Mouse (Mus musculus) urinary bladder, postnatal 10 days (tissue): Measurements from ENCODE around the gene Slc20a1.

ENCODE experiments used
- DNase-seq: peaks from one replicate; pipeline ENCODE4 v3.0.0; 2022; ENCODE audit warnings: low spot score

Gene Slc20a1

DNA sequence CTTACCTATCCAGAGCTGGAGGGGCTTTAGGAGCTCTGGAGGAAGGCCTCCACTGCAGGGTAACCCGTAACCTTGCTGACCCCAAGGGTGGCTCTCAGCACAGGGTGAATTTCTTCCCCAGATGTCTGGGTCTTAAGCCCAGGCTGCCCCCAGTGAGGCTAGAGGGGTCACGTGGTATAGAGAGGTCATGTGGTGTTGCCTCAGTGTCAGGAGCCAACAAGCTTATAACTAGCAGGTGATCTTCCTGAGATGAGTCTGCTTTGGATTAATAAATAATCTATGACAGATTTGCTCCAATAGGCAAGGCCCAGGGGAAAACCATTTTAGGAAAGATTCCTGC, 55.0 kb downstream of the Slc20a1 start:
- no peak for DNase-seq

DNA sequence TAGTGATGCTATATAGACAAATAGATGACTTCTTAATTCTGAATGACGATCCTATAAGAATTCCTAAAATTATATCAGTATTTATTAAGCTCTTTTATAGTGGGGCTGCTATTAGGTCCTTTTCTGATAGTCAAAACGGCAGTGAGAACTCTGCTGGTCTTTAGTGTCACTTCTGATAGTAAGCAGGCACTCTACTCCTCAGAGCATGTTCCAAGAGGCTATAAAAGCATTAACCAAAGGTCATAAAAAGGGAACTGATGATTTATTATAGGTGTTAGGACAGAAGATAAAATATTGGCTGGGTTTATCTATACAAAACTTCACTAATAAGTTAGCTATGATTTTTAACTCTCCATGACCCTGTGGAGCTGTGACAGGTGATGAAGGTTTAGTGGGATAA, 55.5 kb downstream of the Slc20a1 start:
- DNase-seq, result no peak

DNA sequence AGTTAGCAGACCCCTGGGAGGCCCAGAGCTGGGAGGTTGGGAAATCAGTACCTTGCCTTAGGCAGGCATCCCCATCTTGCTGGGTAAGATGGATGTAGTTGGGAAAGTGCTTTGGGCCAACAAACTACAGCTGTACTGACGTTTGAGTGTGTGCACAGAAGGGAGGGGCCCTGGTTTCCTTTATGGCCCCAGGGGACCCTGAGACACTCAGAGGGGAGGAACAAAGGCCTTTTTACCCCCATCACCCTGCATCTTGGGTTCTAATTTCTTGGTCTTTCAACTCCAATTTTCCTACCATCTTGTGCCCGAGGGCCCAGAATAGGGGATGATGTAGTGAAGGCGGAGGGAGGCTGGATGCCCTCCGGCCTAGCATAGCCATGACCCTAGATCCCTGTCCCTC, 57.4 kb downstream of the Slc20a1 start:
- DNase-seq, result no peak

DNA sequence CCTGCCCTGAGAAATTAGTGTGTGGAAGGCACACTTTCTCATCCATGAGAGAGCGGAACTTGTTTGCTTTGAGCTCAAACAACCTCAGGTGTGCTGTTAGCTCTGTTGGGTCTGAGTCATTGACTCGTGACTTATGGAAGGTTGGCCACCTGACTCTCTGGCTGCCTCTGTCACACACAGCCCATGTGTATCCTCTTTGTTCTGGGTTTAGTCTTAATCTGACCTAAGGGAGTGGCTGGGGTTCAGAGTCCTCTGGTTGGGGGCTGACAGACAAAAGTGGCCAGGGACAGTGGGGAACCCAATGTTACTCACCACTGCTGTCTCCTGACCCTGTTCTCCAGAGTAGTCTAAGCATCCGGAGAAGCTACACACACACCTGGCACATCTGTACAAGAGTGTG, 59.5 kb downstream of the Slc20a1 start:
- no peak for DNase-seq

DNA sequence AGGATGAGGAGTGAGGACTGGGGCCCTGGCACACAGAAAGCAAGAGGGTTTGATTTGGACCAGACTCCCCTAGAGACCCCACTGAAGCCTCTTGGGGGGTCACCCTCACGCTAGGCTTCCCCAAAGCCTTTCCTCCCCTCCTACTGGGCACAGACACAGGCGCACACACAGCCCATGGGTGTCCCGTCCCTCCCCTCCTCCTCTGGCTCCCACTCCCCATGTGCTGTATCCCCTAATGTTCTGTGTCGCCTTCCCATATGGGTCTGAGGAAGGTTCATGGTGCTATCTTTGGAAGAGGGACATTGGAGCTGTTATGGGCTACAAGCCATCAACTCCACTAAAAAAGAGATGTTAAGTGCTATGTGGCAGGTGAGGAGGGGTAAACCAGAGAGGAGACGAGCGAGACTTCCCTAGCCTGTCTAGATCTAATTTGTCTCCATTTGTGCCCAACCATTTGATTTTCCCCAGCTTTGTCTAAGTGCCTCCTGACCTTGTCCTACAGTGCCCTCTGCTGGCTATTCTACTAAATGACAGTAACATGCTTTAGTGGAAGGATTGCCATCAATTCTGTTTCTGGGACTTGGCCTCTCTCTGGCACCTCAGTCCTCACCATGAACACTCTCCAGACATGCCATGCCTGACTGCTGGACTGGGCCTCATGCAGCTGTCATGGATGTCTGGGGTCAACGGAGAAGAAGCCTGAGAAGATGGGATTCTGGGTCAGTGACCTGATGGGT, 60.1 kb downstream of the Slc20a1 start:
- no peak for DNase-seq

DNA sequence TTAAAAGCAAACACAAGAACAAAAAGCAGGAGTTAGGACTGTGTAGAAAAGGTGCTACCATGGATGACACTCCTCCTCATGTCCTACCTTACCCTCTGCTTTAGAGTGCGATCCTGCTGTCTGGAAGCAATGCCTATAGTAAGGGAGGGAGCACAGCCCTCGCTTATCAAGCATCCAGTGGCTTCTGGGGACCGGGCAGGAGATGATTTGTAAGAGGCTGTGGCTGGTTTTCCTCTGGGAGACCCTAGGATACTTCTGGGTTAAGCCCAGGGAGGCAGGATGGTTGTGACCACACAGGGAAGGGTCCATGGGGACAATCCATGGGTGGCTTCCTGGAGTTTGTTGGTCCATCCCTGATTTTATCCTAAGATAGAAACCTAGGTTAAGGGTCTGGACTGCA, 62.1 kb downstream of the Slc20a1 start:
- no peak for DNase-seq
